Mouse (Mus musculus) lung, postnatal 25 days (tissue): Measurements from ENCODE around the gene Dact3.

Experiments used
- DNase-seq: peaks from one replicate; pipeline ENCODE4 v3.0.0; 2022; ENCODE audit warnings: low spot score

Gene Dact3

GRCm38 (mm10) chr7:16858336-16858735, 16.8 kb upstream of the Dact3 start:
- peak; percentile 41 for DNase-seq

GRCm38 (mm10) chr7:16859902-16860651, 15.0 kb upstream of the Dact3 start:
- peak; percentile 43 for DNase-seq

GRCm38 (mm10) chr7:16867488-16867887, 7.6 kb upstream of the Dact3 start:
- DNase-seq = no peak

GRCm38 (mm10) chr7:16869497-16869896, 5.6 kb upstream of the Dact3 start:
- no peak for DNase-seq

- DNase-seq = no peak
These were observed 3.5 kb upstream of the Dact3 start for GRCm38 (mm10) chr7:16871600-16871999.

- DNase-seq = no peak
These were observed 2.6 kb upstream of the Dact3 start for GRCm38 (mm10) chr7:16872478-16872877.

- DNase-seq = no peak
These were observed 1.7 kb upstream of the Dact3 start for GRCm38 (mm10) chr7:16873392-16873791.

GRCm38 (mm10) chr7:16874190-16874589, 927 bp upstream of the Dact3 start:
- DNase-seq = peak; percentile 84

- DNase-seq = peak; percentile 100
These were observed 284 bp upstream of the Dact3 start for GRCm38 (mm10) chr7:16874756-16875309.

- no peak for DNase-seq
These were observed 209 bp downstream of the Dact3 start for GRCm38 (mm10) chr7:16875326-16875725.

- no peak for DNase-seq
These were observed 889 bp downstream of the Dact3 start for GRCm38 (mm10) chr7:16876006-16876405.

GRCm38 (mm10) chr7:16876608-16877007, 1.5 kb downstream of the Dact3 start:
- DNase-seq = no peak

GRCm38 (mm10) chr7:16877717-16878116, 2.6 kb downstream of the Dact3 start:
- no peak for DNase-seq

- peak; percentile 25 for DNase-seq
These were observed 4.9 kb downstream of the Dact3 start for GRCm38 (mm10) chr7:16879796-16880547.

GRCm38 (mm10) chr7:16880615-16881014, 5.5 kb downstream of the Dact3 start:
- DNase-seq = no peak

GRCm38 (mm10) chr7:16883162-16883561, 8.0 kb downstream of the Dact3 start:
- no peak for DNase-seq

GRCm38 (mm10) chr7:16884334-16884733, 9.2 kb downstream of the Dact3 start:
- DNase-seq = no peak

- DNase-seq = no peak
These were observed 10.2 kb downstream of the Dact3 start for GRCm38 (mm10) chr7:16885271-16885776.

- no peak for DNase-seq
These were observed 10.8 kb downstream of the Dact3 start for GRCm38 (mm10) chr7:16885905-16886304.

GRCm38 (mm10) chr7:16890536-16890935, 15.4 kb downstream of the Dact3 start:
- DNase-seq = no peak

GRCm38 (mm10) chr7:16890944-16891343, 15.8 kb downstream of the Dact3 start:
- DNase-seq = peak; percentile 73

- DNase-seq = peak; percentile 83
These were observed 16.7 kb downstream of the Dact3 start, which contains the start of gene Gng8 for GRCm38 (mm10) chr7:16891641-16892351. Gng8 (plus strand) TSS chr7:16891786.
